Mouse (Mus musculus): ENCODE data around the gene Pomt1. TPM values are rescaled to one million over a fixed set of nuclear protein-coding genes. Genes with fewer than 3 reads are reported as not detected.

Gene Pomt1
- polyA plus RNA-seq, 1 experiment from 2014 or later = 34.1 TPM

DNA sequence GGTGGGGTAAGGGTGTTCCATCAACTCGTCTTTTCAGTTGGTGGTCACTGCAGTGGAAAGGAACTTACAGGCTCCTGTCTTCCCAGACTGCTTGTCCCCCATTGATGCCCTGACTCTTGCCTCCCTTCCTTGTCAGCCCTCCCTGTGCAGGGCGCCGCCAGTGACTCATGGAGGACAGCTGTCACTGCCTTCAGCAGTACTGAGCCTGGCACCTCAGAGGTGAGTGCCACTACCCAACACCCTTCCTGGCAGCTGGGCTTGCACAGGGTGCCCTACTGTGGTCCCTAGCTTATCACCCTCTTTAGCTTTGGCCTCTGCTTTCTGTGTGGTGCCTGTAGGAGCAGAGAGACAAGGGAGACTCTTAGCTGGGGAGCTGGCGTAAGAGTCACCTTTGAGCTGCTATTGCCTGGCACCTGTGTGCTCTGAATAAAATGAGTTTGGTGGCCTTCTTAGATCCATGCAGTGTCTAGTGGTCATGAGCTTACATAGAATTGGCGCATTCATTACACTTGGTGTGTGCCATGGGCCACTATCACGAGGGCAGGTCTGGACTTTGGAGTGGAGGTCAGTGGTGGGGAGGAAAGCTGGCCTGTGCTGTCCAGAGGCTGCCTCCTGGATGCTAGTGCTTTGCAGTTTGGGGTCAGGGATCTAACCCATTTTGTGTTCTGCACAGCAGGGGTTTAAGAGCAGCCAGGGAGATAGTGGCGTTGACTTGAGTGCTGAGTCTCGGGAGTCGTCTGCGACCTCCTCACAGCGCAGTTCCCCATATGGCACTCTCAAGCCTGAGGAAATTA, 17.7 kb upstream of the Pomt1 start:
- Histone ChIP-seq H3K36me3 (ENCODE audit: control insufficient read depth, insufficient read depth, low read length) (peaks cover 98% of the 10 kb centered on the region), H3K4me2 (ENCODE audit: low read length) (no peak overlapping the region), H3K9ac (ENCODE audit: low read depth, low read length) (no peak overlapping the region), H3K4me3 (ENCODE audit: low read length) (no peak overlapping the region), H3K27ac (ENCODE audit: low read depth, low read length) (no peak overlapping the region), H3K4me1 (ENCODE audit: control insufficient read depth, insufficient read depth, low read depth, low read length) (no peaks in the 10 kb centered on the region), H3K27me3 (replicated peaks; ENCODE audit: control insufficient read depth, insufficient read depth, low read length) (no peaks in the 10 kb centered on the region), H3K9me3 (ENCODE audit: control insufficient read depth, low read length) (no peaks in the 10 kb centered on the region)
- WGBS = 81% methylated on average over 11 of the region's 11 CpGs
- ATAC-seq = no peak

DNA sequence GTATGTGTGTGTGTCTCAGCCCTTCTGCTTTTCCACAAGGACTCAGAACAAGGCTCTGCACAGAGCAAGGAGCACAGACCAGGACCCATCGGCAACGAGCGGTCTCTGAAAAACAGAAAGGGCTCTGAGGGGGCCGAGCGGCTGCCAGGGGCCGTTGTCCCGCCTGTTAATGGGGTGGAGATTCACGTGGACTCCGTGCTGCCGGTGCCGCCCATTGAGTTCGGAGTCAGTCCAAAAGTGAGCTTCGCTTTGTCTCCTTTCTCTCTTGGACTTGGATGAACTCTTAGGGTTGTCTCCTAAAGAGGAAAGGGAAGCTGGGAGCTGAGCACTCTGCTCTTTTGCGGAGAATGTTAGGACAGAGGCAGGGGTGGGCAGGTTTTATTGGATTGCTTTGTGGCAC, 16.9 kb upstream of the Pomt1 start:
- H3K36me3 ChIP-seq (ENCODE audit: control insufficient read depth, insufficient read depth, low read length) = peaks cover 98% of the 10 kb centered on the region
- no peaks in the 10 kb centered on the region for H3K4me1 ChIP-seq (ENCODE audit: control insufficient read depth, insufficient read depth, low read depth, low read length)
- no peaks in the 10 kb centered on the region for H3K9me3 ChIP-seq (ENCODE audit: control insufficient read depth, low read length)
- no peak overlapping the region for H3K4me2 ChIP-seq (ENCODE audit: low read length)
- H3K27ac ChIP-seq (ENCODE audit: low read depth, low read length) = no peak overlapping the region
- H3K9ac ChIP-seq (ENCODE audit: low read depth, low read length) = no peak overlapping the region
- 93% methylated on average over 14 of the region's 14 CpGs for WGBS
- no peaks in the 10 kb centered on the region for H3K27me3 ChIP-seq (replicated peaks; ENCODE audit: control insufficient read depth, insufficient read depth, low read length)
- no peak for ATAC-seq
- H3K4me3 ChIP-seq (ENCODE audit: low read length) = no peak overlapping the region

- WGBS = 95% methylated on average over 6 of the region's 6 CpGs
- no peak for ATAC-seq
- Histone ChIP-seq H3K4me2 (ENCODE audit: low read length) (no peak overlapping the region), H3K27me3 (replicated peaks; ENCODE audit: control insufficient read depth, insufficient read depth, low read length) (no peaks in the 10 kb centered on the region), H3K9me3 (ENCODE audit: control insufficient read depth, low read length) (no peaks in the 10 kb centered on the region), H3K27ac (ENCODE audit: low read depth, low read length) (no peak overlapping the region), H3K36me3 (ENCODE audit: control insufficient read depth, insufficient read depth, low read length) (peaks cover 94% of the 10 kb centered on the region), H3K4me3 (ENCODE audit: low read length) (no peak overlapping the region), H3K9ac (ENCODE audit: low read depth, low read length) (no peak overlapping the region), H3K4me1 (ENCODE audit: control insufficient read depth, insufficient read depth, low read depth, low read length) (no peaks in the 10 kb centered on the region)
Observed at GRCm38 (mm10) chr2:32220021-32220420, 16.4 kb upstream of the Pomt1 start.

DNA sequence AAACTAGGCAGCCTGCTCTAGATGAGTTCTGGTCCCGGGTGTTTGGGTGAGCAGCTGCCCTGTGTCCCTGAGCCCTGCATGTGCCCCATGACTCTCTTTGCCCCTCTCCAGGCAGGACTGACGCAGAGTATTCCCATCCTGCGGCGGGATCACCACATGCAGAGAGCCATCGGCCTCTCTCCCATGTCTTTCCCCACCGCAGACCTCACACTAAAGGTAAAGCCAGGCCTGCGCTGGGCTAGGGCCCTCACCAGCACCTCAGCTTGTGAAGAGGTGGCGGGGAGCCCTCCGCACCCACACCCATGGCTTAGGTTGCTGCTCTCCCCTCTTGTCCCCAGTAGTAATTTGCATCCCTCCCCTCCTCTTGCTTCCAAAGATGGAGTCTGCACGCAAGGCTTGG, 15.4 kb upstream of the Pomt1 start:
- H3K27ac ChIP-seq (ENCODE audit: low read depth, low read length) = no peak overlapping the region
- 92% methylated on average over 10 of the region's 10 CpGs for WGBS
- ATAC-seq = no peak
- H3K36me3 ChIP-seq (ENCODE audit: control insufficient read depth, insufficient read depth, low read length) = peaks cover 94% of the 10 kb centered on the region
- no peaks in the 10 kb centered on the region for H3K4me1 ChIP-seq (ENCODE audit: control insufficient read depth, insufficient read depth, low read depth, low read length)
- H3K4me2 ChIP-seq (ENCODE audit: low read length) = no peak overlapping the region
- no peak overlapping the region for H3K9ac ChIP-seq (ENCODE audit: low read depth, low read length)
- H3K27me3 ChIP-seq (replicated peaks; ENCODE audit: control insufficient read depth, insufficient read depth, low read length) = no peaks in the 10 kb centered on the region
- H3K9me3 ChIP-seq (ENCODE audit: control insufficient read depth, low read length) = no peaks in the 10 kb centered on the region
- no peak overlapping the region for H3K4me3 ChIP-seq (ENCODE audit: low read length)

GRCm38 (mm10) chr2:32221577-32221976, 14.8 kb upstream of the Pomt1 start:
- 90% methylated on average over 7 of the region's 7 CpGs for WGBS
- Histone ChIP-seq H3K9ac (ENCODE audit: low read depth, low read length) (no peak overlapping the region), H3K4me1 (ENCODE audit: control insufficient read depth, insufficient read depth, low read depth, low read length) (no peaks in the 10 kb centered on the region), H3K4me3 (ENCODE audit: low read length) (no peak overlapping the region), H3K4me2 (ENCODE audit: low read length) (no peak overlapping the region), H3K27me3 (replicated peaks; ENCODE audit: control insufficient read depth, insufficient read depth, low read length) (no peaks in the 10 kb centered on the region), H3K9me3 (ENCODE audit: control insufficient read depth, low read length) (no peaks in the 10 kb centered on the region), H3K36me3 (ENCODE audit: control insufficient read depth, insufficient read depth, low read length) (peaks cover 94% of the 10 kb centered on the region), H3K27ac (ENCODE audit: low read depth, low read length) (no peak overlapping the region)
- ATAC-seq = no peak

DNA sequence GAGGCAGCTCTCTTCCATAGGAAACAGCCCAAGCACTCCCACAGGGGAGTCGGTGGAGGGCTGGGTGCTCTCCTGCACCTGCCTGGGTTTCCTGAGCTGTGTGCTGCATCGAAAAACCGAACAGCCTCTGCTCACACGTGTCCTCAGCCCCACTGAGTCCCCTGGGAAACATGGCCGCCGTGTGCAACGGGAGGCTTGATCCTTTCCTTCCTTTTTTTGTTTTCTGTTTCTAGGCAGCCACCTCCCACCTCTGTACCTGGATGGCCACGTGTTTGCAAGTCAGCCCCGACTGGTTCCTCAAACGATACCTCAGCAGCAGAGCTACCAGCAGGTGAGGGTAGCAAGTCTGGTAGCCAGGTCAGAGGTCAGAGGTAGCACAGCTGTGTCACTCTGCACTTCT, 14.3 kb upstream of the Pomt1 start:
- H3K9ac ChIP-seq (ENCODE audit: low read depth, low read length) = no peak overlapping the region
- no peak overlapping the region for H3K27ac ChIP-seq (ENCODE audit: low read depth, low read length)
- ATAC-seq = no peak
- no peaks in the 10 kb centered on the region for H3K9me3 ChIP-seq (ENCODE audit: control insufficient read depth, low read length)
- H3K4me3 ChIP-seq (ENCODE audit: low read length) = no peak overlapping the region
- no peaks in the 10 kb centered on the region for H3K27me3 ChIP-seq (replicated peaks; ENCODE audit: control insufficient read depth, insufficient read depth, low read length)
- 88% methylated on average over 10 of the region's 10 CpGs for WGBS
- H3K4me2 ChIP-seq (ENCODE audit: low read length) = no peak overlapping the region
- peaks cover 94% of the 10 kb centered on the region for H3K36me3 ChIP-seq (ENCODE audit: control insufficient read depth, insufficient read depth, low read length)
- H3K4me1 ChIP-seq (ENCODE audit: control insufficient read depth, insufficient read depth, low read depth, low read length) = no peaks in the 10 kb centered on the region

GRCm38 (mm10) chr2:32235433-32235832, 957 bp upstream of the Pomt1 start:
- peak overlapping the region; percentile 67 for H3K4me3 ChIP-seq (ENCODE audit: low read length)
- H3K27me3 ChIP-seq (replicated peaks; ENCODE audit: control insufficient read depth, insufficient read depth, low read length) = no peaks in the 10 kb centered on the region
- H3K36me3 ChIP-seq (ENCODE audit: control insufficient read depth, insufficient read depth, low read length) = peaks cover 33% of the 10 kb centered on the region
- no peak for ATAC-seq
- WGBS = 33% methylated on average over 7 of the region's 7 CpGs
- H3K9me3 ChIP-seq (ENCODE audit: control insufficient read depth, low read length) = no peaks in the 10 kb centered on the region
- peaks cover 21% of the 10 kb centered on the region for H3K4me1 ChIP-seq (ENCODE audit: control insufficient read depth, insufficient read depth, low read depth, low read length)
- peak overlapping the region; percentile 77 for H3K9ac ChIP-seq (ENCODE audit: low read depth, low read length)
- H3K27ac ChIP-seq (ENCODE audit: low read depth, low read length) = peak overlapping the region; percentile 49
- H3K4me2 ChIP-seq (ENCODE audit: low read length) = peak overlapping the region; percentile 88

GRCm38 (mm10) chr2:32236760-32237487, 534 bp downstream of the Pomt1 start:
- Histone ChIP-seq H3K4me3 (ENCODE audit: low read length) (peak overlapping the region; percentile 67), H3K4me1 (ENCODE audit: control insufficient read depth, insufficient read depth, low read depth, low read length) (peaks cover 21% of the 10 kb centered on the region), H3K9ac (ENCODE audit: low read depth, low read length) (peak overlapping the region; percentile 77), H3K36me3 (ENCODE audit: control insufficient read depth, insufficient read depth, low read length) (peaks cover 19% of the 10 kb centered on the region), H3K9me3 (ENCODE audit: control insufficient read depth, low read length) (no peaks in the 10 kb centered on the region), H3K27me3 (replicated peaks; ENCODE audit: control insufficient read depth, insufficient read depth, low read length) (no peaks in the 10 kb centered on the region), H3K27ac (ENCODE audit: low read depth, low read length) (peak overlapping the region; percentile 85), H3K4me2 (ENCODE audit: low read length) (peak overlapping the region; percentile 88)
- under 1% methylated on average over 20 of the region's 20 CpGs for WGBS
- ATAC-seq = peak; percentile 54

- no peaks in the 10 kb centered on the region for H3K9me3 ChIP-seq (ENCODE audit: control insufficient read depth, low read length)
- peak overlapping the region; percentile 88 for H3K4me2 ChIP-seq (ENCODE audit: low read length)
- peaks cover 21% of the 10 kb centered on the region for H3K4me1 ChIP-seq (ENCODE audit: control insufficient read depth, insufficient read depth, low read depth, low read length)
- no peak for ATAC-seq
- 39% methylated on average over 4 of the region's 4 CpGs for WGBS
- peak overlapping the region; percentile 77 for H3K9ac ChIP-seq (ENCODE audit: low read depth, low read length)
- peaks cover 13% of the 10 kb centered on the region for H3K36me3 ChIP-seq (ENCODE audit: control insufficient read depth, insufficient read depth, low read length)
- peak overlapping the region; percentile 67 for H3K4me3 ChIP-seq (ENCODE audit: low read length)
- no peaks in the 10 kb centered on the region for H3K27me3 ChIP-seq (replicated peaks; ENCODE audit: control insufficient read depth, insufficient read depth, low read length)
- no peak overlapping the region; the same call in 1 of the 2 replicates for H3K27ac ChIP-seq (ENCODE audit: low read depth, low read length)
Observed at GRCm38 (mm10) chr2:32237571-32237970, 1.2 kb downstream of the Pomt1 start.

All from hindbrain, embryonic 16.5 days (tissue).